Mouse (Mus musculus): ENCODE measurements around the gene Elane. TPM values are rescaled to one million over a fixed set of nuclear protein-coding genes. Genes with fewer than 3 reads are reported as not detected.
A peak's percentile ranks its signal among the peaks of the same experiment; 100 is the strongest.

The Elane gene
- polyA plus RNA-seq, 1 experiment = 23.2 TPM

DNA sequence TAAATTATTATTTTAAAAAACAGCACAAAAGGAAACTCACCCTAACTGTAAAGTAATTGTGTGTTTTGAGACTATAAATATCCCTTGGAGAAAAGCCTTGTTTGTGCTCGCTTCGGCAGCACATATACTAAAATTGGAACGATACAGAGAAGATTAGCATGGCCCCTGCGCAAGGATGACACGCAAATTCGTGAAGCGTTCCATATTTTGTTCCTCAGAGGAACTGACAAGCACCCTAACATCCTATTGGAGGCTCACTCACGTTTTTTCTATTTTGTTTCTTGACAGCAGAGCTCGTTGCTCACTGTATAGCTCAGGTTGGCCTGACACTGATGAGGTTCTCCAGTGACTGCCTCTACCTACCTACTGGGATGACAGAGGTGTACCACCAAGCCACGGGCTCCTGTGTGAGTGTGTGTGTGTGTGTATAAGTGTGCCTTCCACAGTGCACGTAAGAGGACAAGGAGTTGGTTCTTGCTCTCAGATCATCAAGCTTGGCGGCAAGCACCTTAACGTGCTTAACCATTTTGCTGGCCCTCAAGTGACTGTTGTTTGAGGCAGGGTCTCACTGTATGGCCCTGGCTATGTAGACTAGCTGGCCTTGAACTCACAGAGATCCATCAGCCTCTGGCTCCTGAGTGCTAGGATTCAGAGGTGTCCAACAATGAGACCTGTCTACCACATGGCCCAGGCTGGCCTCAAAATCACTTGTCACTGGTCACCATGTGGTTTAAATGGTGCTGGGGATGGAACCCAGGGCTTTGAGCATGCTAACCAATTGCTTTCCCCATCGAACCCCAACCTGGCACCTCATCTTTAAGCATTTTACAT, 23.3 kb downstream of the Elane start:
- Histone ChIP-seq H3K27me3 (replicated peaks) (no peaks in the 10 kb centered on the region), H3K9me3 (no peaks in the 10 kb centered on the region; the same call in 1 of the 2 replicates), H3K4me1 (peaks cover 67% of the 10 kb centered on the region), H3K36me3 (replicated peaks; ENCODE audit: low read length) (peaks cover 79% of the 10 kb centered on the region), H3K4me3 (replicated peaks) (peak overlapping the region; percentile 94)
- TF ChIP-seq FLI1 (IDR thresholded peaks at IDR 0.05; ENCODE audit: low read length) = no peak
- TF ChIP-seq GATA1 (IDR thresholded peaks at IDR 0.05; ENCODE audit: borderline replicate concordance, low read length) = no peak

DNA sequence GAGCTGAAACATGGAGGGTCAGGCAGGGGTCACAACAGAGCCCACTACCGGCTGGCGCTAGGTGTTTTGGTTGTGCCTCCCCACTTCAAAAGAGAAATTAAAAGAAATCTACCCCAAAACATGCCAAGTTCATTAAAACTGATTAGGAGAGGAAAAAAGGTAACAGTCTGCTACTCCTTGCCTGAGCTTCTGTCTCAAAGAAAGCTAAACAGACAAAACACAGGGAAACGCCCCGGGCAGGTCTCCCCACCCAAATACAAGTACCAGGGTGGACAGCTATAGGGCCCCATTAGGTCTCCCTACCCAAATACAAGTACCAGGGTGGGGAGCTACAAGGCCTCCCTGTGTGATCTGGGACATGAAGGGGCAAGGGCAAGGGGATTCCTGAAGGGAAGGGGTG, 24.5 kb downstream of the Elane start, which contains the start of gene Gm26602:
Gm26602 (plus strand) TSS at position 301 of the 400 bp plus-strand sequence.
- peaks cover 80% of the 10 kb centered on the region for H3K4me1 ChIP-seq
- peak within 1 kb of the TSS; percentile 94 for H3K4me3 ChIP-seq (replicated peaks)
- TF ChIP-seq GATA1 (IDR thresholded peaks at IDR 0.05; ENCODE audit: borderline replicate concordance, low read length) (no peak), FLI1 (IDR thresholded peaks at IDR 0.05; ENCODE audit: low read length) (no peak)
- no peaks in the 10 kb centered on the region for H3K9me3 ChIP-seq
- no peaks in the 10 kb centered on the region for H3K27me3 ChIP-seq (replicated peaks)
- H3K36me3 ChIP-seq (replicated peaks; ENCODE audit: low read length) = peaks cover 73% of the 10 kb centered on the region

DNA sequence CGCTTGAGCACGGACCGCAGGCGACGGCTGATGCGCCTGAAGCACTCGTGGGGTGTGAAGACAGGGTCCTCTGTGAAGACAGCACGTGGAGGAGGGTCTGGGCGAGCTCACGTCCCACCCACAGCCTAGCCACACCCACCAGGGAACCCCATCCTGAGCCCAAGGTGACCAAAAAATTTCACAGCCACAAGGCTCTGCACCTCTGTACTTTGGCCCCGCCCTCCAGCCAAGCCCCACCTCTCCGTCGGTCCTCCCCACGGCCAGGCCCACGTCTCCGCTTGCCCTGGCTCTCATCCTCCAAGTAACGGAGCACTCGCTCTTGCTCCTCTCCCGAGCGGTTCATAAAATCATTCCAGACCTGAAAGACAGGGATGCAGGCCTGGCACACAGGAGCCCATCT, 26.4 kb downstream of the Elane start:
- peaks cover 55% of the 10 kb centered on the region for H3K36me3 ChIP-seq (replicated peaks; ENCODE audit: low read length)
- TF ChIP-seq FLI1 (IDR thresholded peaks at IDR 0.05; ENCODE audit: low read length) = no peak
- no peak for TF ChIP-seq GATA1 (IDR thresholded peaks at IDR 0.05; ENCODE audit: borderline replicate concordance, low read length)

DNA sequence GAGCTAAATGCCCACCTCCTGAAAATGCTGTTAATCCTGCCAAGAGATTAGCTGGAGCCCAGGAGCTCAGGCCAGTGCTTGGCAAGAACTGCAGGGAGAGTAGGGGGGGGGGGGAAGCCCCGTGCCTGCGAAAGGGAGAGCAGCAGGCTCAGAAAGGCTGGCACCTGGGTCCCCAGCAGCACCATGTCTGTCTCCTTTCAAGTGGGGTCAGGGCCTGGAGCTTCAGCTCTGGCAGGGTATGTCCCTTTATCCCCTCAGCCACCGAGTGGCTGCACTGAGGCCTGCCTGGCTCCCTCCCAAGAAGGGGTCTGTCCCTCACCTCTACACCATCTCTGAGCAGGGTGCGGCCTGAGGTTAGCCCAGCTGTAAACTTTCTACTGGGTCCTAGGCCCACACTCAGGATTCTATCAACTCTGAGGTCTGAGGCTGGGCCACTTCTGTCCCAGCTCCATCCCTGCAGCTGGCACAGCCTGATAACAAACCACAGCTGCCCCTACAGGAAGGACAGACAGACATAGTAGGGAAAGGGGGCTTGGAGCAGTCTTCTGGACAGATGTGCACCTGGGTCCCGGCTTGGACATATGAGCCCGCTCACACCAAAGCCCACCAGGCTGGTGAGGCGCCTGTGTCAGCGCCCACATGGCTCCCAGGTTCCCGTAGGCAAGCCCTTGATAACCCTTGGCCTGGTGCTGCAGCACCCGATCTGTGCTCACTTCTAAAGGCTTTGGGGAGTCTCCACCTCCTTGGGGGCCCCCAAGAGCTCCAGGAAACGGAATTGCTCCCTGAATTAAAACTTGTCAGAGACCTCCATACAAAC, 28.3 kb downstream of the Elane start:
- Histone ChIP-seq H3K27me3 (replicated peaks) (no peaks in the 10 kb centered on the region), H3K36me3 (replicated peaks; ENCODE audit: low read length) (peaks cover 52% of the 10 kb centered on the region), H3K9me3 (no peaks in the 10 kb centered on the region), H3K4me3 (replicated peaks) (peak overlapping the region; percentile 98), H3K4me1 (peaks cover 91% of the 10 kb centered on the region)
- TF ChIP-seq FLI1 (IDR thresholded peaks at IDR 0.05; ENCODE audit: low read length) (no peak), GATA1 (IDR thresholded peaks at IDR 0.05; ENCODE audit: borderline replicate concordance, low read length) (peak; percentile 75; the same call in 1 of the 3 replicates)

More for the DNA sequence above, 26.4 kb downstream of the Elane start:
- Histone ChIP-seq H3K4me3 (replicated peaks) (peak overlapping the region; percentile 56), H3K27me3 (replicated peaks) (no peaks in the 10 kb centered on the region), H3K4me1 (peaks cover 78% of the 10 kb centered on the region), H3K9me3 (no peaks in the 10 kb centered on the region)

DNA sequence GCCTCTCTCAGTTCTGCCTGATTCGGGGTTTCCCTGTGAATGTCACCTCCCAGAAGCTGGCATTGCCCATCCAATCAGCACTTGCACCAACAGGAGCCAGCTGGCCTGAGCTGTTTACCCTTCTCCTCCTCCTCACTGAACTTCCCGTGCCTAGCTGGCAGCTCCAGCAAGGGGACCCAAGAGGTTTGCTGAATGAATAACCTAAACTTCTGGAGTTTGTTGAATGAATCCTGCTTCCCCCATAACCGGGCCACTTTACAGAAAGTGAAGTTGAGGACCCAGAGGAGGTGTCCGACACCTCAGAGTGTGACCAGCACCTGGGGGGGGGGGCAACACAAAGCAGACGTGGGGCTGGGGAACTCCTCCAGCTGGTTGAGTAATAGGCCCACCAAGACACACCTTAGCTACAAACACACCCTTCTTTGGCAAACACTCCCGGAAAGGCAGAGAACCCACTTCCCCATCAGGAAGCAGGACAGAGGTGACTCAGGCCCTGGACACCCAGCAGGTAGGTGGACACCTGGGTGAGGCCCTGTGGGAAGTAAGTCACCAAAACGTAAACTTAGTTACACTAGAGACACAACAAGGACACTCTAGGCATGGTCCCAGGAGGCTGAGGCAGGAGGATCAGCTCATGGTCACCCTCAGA, 29.0 kb downstream of the Elane start:
- H3K4me3 ChIP-seq (replicated peaks) = peak overlapping the region; percentile 98
- peaks cover 2% of the 10 kb centered on the region for H3K27me3 ChIP-seq (replicated peaks)
- no peaks in the 10 kb centered on the region for H3K9me3 ChIP-seq
- TF ChIP-seq FLI1 (IDR thresholded peaks at IDR 0.05; ENCODE audit: low read length) (no peak), GATA1 (IDR thresholded peaks at IDR 0.05; ENCODE audit: borderline replicate concordance, low read length) (no peak)
- H3K4me1 ChIP-seq = peaks cover 90% of the 10 kb centered on the region
- peaks cover 45% of the 10 kb centered on the region for H3K36me3 ChIP-seq (replicated peaks; ENCODE audit: low read length)

DNA sequence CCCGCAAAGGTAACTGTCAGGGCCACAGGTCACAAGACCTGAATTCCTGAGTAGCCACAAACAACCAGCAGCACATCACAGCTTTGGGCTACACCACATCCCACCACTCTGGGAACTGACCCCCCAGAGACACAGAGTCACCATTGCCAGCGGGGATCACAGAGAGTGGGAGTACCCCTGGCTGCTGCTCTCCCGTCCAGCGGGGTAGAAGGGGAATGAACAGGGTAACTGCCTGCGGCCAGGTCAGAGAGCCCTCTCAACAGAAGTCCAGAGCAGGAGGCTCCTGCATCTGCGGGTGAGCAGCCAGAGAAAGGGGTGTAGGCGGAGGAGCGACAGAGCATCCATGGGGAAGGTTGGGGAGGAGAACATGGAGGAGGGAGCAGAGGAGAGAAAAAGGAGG, 30.0 kb downstream of the Elane start:
- Histone ChIP-seq H3K27me3 (replicated peaks) (peaks cover 12% of the 10 kb centered on the region), H3K9me3 (no peaks in the 10 kb centered on the region), H3K4me3 (replicated peaks) (peak overlapping the region; percentile 98), H3K4me1 (peaks cover 90% of the 10 kb centered on the region), H3K36me3 (replicated peaks; ENCODE audit: low read length) (peaks cover 37% of the 10 kb centered on the region)
- TF ChIP-seq FLI1 (IDR thresholded peaks at IDR 0.05; ENCODE audit: low read length) (no peak), GATA1 (IDR thresholded peaks at IDR 0.05; ENCODE audit: borderline replicate concordance, low read length) (no peak)

DNA sequence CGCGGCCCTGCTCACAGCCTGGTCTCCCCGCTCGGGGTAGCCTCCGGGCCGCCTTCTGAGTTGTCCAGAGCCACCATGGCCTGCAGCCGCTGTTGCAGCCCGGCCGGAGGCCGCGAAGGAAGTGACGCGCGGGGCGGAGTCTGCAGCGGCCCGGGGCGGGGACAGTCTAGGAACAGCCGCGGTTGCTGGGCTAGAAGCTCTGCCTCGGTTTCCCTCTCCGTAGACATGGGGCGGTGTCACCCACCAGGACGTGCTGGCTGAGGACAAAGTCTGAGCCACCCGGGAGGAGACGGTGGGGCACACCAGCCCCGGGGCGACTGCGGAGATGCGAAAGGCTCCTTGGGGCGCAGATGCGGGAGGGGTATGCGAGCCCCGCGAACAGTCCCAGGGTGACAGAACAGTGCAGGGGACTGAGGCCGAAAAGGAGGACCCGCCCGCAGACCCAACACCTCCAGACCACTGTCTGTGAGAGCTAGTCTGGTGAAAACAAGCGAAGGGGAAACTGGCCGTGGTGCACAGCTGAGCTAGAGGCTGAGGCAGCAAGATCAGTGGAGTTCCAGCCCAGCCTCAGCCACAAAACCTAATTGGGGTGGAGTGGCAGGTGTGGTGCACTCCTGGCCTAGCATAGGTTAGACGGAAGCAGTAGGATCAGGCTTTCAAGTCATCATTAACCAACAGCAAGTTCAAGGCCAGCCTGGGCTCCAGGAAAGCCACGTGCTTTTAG, 30.9 kb downstream of the Elane start, which contains the start of gene Kiss1r:
Kiss1r (plus strand) TSS at position 164 of the 724 bp plus-strand sequence.
- Histone ChIP-seq H3K4me1 (peaks cover 89% of the 10 kb centered on the region), H3K4me3 (replicated peaks) (peak within 1 kb of the TSS; percentile 98), H3K9me3 (0 out of 2 replicates have a peak, but pooled peaks cover 6% of the 10 kb centered on the region), H3K27me3 (replicated peaks) (peaks cover 19% of the 10 kb centered on the region), H3K36me3 (replicated peaks; ENCODE audit: low read length) (peaks cover 35% of the 10 kb centered on the region)
- TF ChIP-seq GATA1 (IDR thresholded peaks at IDR 0.05; ENCODE audit: borderline replicate concordance, low read length) (no peak), FLI1 (IDR thresholded peaks at IDR 0.05; ENCODE audit: low read length) (no peak)

DNA sequence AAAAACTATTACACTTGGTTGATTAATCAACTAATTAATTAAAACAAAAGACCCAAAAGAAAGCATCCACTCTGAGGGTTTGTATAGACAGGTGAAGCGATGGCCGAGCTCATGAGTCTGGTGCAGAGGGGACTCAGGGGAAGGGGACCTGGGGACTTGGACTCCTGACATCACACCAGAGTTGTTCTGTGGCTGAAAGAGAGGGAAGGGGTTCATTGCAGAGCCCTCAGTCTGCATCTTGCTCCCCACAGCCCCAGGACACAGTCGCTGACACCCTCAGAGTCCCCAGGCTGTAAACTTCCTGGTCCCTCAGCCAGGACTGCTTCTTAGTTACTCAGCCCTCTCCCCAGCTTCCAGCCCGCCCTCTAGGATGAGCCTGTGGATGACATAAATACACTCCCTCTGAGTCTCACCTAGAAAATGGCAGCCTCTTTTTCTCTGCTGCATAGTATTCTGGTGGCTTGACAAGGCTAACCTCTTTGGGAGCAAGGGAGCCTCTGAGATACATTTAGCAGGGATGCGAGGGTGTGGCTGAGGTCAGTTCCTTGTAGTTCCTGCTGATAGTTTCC, 31.6 kb downstream of the Elane start:
- H3K27me3 ChIP-seq (replicated peaks) = peaks cover 19% of the 10 kb centered on the region
- 0 out of 2 replicates have a peak, but pooled peaks cover 6% of the 10 kb centered on the region for H3K9me3 ChIP-seq
- peaks cover 87% of the 10 kb centered on the region for H3K4me1 ChIP-seq
- TF ChIP-seq FLI1 (IDR thresholded peaks at IDR 0.05; ENCODE audit: low read length) = no peak
- peak overlapping the region; percentile 98 for H3K4me3 ChIP-seq (replicated peaks)
- H3K36me3 ChIP-seq (replicated peaks; ENCODE audit: low read length) = peaks cover 35% of the 10 kb centered on the region
